Mouse (Mus musculus): ENCODE results near the gene Aurkb.

Gene Aurkb

DNA sequence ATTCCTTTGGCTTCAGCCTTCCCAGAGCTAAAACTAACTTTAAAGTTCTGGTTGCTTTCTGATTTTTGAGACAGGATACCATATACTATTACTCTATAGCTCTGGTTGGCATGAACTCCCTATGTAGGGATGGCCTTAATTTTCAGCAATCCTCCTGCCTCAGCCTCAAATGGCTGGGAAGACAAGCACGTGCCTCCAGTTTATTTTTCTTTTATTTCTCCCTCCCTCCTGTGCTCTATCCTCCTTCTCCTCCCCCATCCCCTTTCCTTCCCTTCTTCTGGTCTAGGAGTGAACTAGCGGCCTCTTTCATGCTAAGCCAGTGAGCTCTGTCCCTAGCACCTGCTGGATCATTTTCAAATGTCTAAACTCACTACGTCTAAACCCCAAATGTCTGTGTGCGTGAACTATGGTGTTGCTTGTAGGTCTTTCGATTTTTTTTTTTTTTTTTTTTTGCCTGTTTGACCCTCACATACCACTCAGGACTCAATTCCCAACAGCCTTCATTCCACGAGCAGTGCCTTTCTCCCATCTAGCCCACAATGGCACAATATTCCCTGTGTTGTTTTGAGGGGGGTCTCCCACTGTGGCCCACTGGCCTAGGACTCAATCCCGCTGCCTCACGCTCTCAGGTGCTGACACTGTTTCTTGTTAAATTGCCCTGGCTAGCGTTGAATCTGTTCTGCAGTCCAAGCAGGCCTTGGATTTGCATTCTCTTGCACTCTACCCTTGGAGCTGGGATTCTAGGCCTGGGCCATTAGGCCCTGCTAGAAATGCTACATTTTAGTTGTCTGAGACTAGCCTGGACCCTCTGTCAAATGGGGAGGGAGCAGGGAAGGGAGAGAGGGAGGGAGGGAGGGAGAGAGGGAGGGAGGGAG lies 19.0 kb downstream of the Aurkb start:
- DNase-seq = no peak

DNA sequence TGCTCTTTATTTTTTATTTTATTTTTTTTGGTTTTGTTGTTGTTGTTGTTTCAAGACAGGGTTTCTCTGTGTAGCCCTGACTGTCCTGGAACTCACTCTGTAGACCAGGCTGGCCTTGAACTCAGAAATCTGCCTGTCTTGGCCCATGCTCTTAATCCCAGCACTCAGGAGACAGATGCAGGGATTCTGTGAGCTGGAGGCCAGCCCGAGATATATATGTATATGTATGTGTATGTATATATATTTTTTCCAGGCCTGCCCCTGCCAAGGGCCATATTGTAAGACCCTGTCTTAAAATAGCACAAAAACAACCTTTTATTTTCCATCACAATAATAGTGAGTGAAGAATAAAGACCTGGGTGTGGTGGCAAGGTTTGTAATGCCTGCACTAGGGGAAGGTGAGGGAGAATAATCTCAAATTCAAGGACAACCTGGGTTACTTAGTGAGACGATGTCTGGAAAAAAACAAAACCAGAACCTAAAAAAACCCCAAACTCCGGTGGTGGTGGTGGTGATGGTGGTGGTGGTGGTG lies 20.0 kb downstream of the Aurkb start:
- no peak for DNase-seq

- no peak for DNase-seq
Observed at GRCm38 (mm10) chr11:69066163-69066861, 20.9 kb downstream of the Aurkb start.

DNA sequence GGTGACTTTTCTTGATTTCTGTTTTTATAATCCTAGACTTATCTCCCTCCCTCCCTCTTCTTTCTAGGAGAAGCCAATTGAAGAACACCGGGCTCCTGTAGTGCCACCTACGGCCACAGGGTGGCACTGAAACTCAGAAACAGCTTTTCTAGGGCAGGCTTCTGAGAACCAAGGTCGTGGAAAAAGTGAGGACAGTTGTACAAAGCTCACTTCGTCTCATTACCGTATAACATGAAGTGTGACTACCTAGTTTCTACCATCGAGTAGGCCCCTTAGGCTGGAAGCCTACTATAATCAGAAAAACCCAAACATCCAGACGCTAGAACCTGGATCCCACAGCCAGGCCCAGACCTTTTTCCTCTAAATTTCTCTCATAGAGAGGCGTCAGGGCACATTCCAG lies 21.5 kb downstream of the Aurkb start:
- peak; percentile 95 for DNase-seq

- DNase-seq = no peak
Observed at GRCm38 (mm10) chr11:69067601-69068000, 22.2 kb downstream of the Aurkb start.

- no peak for DNase-seq
Observed at GRCm38 (mm10) chr11:69070093-69070492, 24.6 kb downstream of the Aurkb start.

- DNase-seq = peak; percentile 96
Observed at GRCm38 (mm10) chr11:69070590-69071222, 25.3 kb downstream of the Aurkb start, which contains the start of gene Tmem107. TSS of gene Tmem107 (plus strand) at chr11:69070806.

GRCm38 (mm10) chr11:69071262-69071661 lies 25.8 kb downstream of the Aurkb start:
- DNase-seq = no peak

- DNase-seq = no peak
Observed at GRCm38 (mm10) chr11:69072234-69072633, 26.8 kb downstream of the Aurkb start.

DNA sequence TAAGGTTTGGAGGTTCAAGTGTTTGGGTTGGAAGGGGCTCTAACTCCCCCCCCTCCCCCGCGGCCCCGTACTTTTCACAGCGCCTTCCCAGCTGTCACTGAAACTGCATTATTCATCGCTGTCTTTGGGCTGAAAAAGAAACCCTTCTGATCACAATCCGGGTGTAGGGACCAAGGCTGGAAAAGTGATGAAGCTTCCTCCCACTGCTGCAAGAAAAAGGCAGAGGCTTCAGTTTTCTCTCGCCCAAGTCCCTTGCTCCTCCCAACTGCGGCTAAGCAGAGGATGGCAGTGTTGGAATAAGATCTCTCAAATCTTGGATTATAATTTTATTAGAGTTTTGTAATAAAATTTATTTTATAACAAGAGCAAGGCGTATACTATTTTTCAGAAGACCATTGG lies 27.2 kb downstream of the Aurkb start:
- no peak for DNase-seq

DNA sequence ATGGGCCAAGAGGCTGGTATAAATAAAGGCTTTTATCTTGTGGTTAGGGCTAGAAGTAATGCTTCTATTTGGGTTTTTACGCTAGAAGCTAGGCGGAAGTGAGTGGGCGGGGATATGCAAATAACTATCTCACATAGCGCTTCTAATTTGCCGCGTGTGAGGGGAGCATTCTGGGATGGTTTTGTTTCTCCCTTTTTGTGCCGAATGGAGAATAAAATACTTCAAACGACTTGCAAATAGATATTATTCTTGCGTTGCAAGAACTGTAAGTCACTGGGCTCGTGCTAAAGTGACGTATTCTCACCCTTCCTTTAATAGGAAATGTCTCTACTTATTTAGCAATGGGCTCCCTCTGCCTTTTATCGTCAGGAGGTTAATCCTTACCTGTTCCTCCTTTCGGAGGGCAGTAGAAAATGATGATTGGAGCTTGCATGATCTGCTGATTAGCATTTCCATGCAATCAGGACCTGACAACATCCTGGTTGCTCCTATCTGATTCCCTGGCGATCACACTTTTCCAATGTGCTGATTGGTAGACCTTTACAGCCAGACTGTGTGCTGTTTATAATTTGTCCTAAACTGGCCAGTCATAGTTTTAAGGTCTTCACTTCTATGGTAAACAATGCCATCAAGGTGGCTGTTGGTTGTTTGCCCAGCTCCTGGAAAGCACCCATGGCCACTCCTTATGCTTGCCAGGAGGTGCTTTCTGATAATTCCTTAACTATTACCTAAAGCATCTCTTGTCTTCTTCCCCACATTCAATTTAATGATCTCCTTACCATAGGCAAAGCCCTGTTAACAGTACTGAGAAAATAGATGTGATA lies 27.8 kb downstream of the Aurkb start:
- peak; percentile 96 for DNase-seq

GRCm38 (mm10) chr11:69073951-69074775 lies 28.7 kb downstream of the Aurkb start:
- no peak for DNase-seq

GRCm38 (mm10) chr11:69074776-69075069 lies 29.3 kb downstream of the Aurkb start:
- DNase-seq = no peak

DNA sequence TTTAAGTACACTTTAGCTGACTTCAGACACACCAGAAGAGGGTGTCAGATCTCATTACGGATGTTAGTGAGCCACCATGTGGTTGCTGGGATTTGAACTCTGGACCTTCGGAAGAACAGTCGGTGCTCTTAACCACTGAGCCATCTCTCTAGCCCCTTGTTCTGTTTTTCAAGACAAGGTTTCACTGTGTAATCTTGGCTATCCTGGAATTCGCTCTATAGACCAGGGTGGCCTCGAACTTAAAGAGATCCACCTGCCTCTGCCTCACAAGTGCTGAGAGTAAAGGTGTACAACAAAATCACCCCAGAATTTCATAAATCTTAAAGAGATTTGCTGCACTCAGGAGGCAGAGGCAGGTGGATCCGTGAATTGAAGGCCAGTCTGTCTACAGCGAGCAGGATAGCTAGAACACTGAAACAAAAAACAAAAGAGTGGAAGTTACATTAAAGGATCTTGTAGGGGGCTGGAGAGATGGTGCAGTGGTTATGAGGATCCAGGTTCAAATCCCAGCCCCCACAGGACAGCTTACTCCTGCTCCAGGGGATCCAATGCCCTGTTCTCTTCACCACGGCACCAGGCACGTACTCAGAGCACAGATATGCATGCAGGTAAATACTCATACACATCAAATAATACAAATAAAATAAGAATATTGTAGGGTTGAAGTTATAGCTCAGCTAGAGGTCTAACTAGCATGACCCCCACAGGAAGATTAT lies 30.5 kb downstream of the Aurkb start:
- no peak for DNase-seq

DNA sequence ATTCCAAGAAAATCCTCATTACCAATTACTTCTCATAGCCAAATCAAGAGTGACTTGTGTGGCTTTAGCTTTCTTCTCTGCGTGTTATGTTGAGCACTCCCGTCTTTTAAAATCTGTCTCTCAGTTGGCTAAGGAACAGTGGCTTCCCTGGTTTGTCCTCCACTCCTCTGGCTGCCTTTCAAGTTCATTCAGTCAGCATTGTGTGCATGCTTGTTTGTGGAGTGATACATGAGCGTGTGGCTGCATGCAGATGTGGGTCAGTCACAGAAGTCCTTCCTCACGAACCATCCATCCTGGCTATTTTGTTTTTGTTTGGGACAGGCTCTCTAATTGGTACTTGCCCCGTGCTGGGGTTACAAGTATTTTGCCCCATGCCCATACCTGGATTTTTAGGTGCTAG lies 31.1 kb downstream of the Aurkb start:
- no peak for DNase-seq

DNA sequence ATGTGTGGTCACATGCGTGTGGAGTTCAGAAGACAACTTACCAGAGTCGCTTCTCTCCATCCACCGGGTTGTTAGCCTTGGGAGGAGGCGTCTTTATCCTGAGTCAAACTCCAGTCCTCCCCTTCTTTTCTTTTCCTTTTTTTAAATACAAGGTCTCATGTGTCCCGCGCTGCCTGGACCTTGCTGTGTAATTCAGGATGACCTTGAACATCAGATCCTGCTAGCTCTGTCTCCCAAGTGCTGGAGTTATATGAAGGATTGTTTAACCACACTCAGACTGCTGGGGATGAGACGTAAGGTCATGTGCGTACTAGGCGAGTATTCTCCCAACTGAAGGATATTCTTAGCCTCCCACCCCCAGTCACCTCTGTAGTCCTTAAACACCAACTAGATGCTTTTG lies 31.9 kb downstream of the Aurkb start:
- no peak for DNase-seq

DNA sequence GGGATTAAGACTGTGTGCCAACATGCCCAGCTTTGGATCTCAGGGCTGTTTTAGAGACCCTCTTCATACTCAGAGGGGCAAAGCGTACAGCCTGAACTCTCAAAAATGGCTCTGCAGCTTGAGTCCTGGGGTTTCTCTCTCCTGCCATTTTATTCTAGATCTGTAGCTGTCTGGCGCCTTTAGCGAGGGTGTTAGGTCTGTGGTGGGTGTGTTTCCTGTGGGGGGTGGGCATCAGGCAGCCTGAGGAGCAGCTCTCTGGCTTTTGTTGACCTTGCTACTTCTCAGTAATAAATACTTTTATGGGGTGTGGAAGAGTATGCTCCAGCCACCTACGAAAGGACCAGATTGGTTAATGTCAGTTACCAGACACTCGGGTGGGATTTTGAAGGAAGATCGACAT lies 32.6 kb downstream of the Aurkb start:
- DNase-seq = no peak

DNA sequence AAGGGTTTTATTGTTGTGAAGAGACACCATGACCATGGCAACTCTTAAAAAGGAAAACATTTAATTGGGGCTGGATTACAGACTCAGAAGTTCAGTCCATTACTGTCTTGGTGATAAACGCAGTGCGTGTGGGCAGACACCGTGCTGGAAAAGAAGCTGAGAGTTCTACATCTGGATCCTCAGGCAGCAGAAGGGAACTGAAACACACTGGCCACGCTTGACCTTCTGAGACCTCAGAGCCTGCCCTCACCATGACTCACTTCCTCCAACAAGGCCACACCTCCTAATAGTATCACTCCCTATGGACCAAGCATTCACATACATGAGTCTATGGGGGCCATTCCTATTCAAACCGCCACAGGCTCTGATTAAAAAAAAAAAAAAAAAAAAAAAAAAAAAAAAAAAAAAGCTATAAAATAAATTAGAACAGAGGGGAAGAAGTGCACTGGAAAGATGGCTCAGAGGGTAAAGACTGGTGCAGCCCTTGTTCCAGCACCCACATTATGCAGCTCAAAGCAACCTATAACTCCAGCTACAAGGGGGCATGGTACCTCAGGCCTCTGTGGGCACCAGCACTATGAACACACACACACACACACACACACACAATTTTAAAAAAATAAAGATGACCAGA lies 33.5 kb downstream of the Aurkb start:
- no peak for DNase-seq

- peak; percentile 54 for DNase-seq
Observed at GRCm38 (mm10) chr11:69080102-69080854, 34.8 kb downstream of the Aurkb start.

DNA sequence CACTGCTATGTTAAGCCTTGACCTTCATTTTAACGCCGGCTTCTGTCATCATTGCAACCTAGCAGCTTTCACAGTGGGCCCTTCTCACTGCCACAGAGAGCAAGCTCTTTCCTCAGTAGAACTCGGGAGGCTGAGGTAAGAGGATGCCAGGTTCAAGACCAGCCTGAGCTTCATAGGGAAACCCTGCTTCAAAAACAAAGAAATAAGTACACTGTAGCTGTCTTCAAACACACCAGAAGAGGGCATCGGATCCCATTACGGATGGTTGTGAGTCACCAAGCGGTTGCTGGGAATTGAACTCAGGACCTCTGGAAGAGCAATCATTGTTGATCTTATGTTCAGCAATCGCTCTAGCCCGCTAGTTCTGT lies 35.4 kb downstream of the Aurkb start:
- DNase-seq = no peak

Measured in kidney, adult 9 months (tissue).